Mouse (Mus musculus) right cerebral cortex, adult 2 months (tissue): Measurements from ENCODE around the gene Zfp652.
"Not testable (repeated sequence)": the region's sequence is repeated elsewhere in the genome, so short reads cannot be mapped to it uniquely, and the experiment has no call there.

Source experiments
- DNase-seq, 2 experiments: peaks; one replicate each; pipeline ENCODE4 v3.0.0; 2021 to 2022; ENCODE audit warnings: low spot score in 2 of 2

Gene Zfp652

GRCm38 (mm10) chr11:95712085-95712562 is 349 bp upstream of the Zfp652 start:
- DNase-seq, result peak; percentile 35 to 40

GRCm38 (mm10) chr11:95713225-95713810 is 845 bp downstream of the Zfp652 start:
- peak; percentile 42 to 64 for DNase-seq

- no peak for DNase-seq
Measured at GRCm38 (mm10) chr11:95713811-95714241, 1.4 kb downstream of the Zfp652 start.

- DNase-seq, result no peak
Measured at GRCm38 (mm10) chr11:95714411-95714810, 1.9 kb downstream of the Zfp652 start.

GRCm38 (mm10) chr11:95716136-95716535 is 3.7 kb downstream of the Zfp652 start:
- peak; percentile 40 to 47 for DNase-seq

- no peak for DNase-seq
Measured at GRCm38 (mm10) chr11:95719356-95719755, 6.9 kb downstream of the Zfp652 start.

GRCm38 (mm10) chr11:95723287-95723686 is 10.8 kb downstream of the Zfp652 start, which contains the start of gene B130006D01Rik:
B130006D01Rik (plus strand) TSS chr11:95723587.
- no peak for DNase-seq

- no peak for DNase-seq
Measured at GRCm38 (mm10) chr11:95724466-95724865, 12.0 kb downstream of the Zfp652 start.

GRCm38 (mm10) chr11:95726156-95726555 is 13.7 kb downstream of the Zfp652 start:
- DNase-seq, result no peak

- no peak for DNase-seq
Measured at GRCm38 (mm10) chr11:95727947-95728346, 15.5 kb downstream of the Zfp652 start.

- no peak for DNase-seq
Measured at GRCm38 (mm10) chr11:95728916-95729907, 16.7 kb downstream of the Zfp652 start.

- no peak for DNase-seq
Measured at GRCm38 (mm10) chr11:95734485-95734884, 22.0 kb downstream of the Zfp652 start.

GRCm38 (mm10) chr11:95737811-95738210 is 25.3 kb downstream of the Zfp652 start:
- no peak for DNase-seq

- DNase-seq, result no peak
Measured at GRCm38 (mm10) chr11:95744521-95744920, 32.0 kb downstream of the Zfp652 start.

GRCm38 (mm10) chr11:95746821-95747220 is 34.3 kb downstream of the Zfp652 start:
- no peak for DNase-seq

GRCm38 (mm10) chr11:95748331-95748730 is 35.9 kb downstream of the Zfp652 start:
- no peak for DNase-seq

- no peak for DNase-seq
Measured at GRCm38 (mm10) chr11:95749619-95750018, 37.1 kb downstream of the Zfp652 start.

- peak; percentile 81 to 85 for DNase-seq
Measured at GRCm38 (mm10) chr11:95750995-95751394, 38.5 kb downstream of the Zfp652 start.

- DNase-seq, result not testable (repeated sequence)
Measured at GRCm38 (mm10) chr11:95755137-95755536, 42.7 kb downstream of the Zfp652 start.

GRCm38 (mm10) chr11:95760521-95760920 is 48.0 kb downstream of the Zfp652 start:
- no peak for DNase-seq

- no peak for DNase-seq
Measured at GRCm38 (mm10) chr11:95762996-95763395, 50.5 kb downstream of the Zfp652 start.

- no peak for DNase-seq
Measured at GRCm38 (mm10) chr11:95764806-95765205, 52.3 kb downstream of the Zfp652 start.

GRCm38 (mm10) chr11:95765334-95765733 is 52.9 kb downstream of the Zfp652 start:
- no peak for DNase-seq
